Mouse (Mus musculus) CD4-positive, CD25-positive, alpha-beta regulatory T cell, adult 9 weeks (primary cell): Measurements from ENCODE around the gene Il2. TPM values are rescaled to one million over a fixed set of nuclear protein-coding genes. Genes with fewer than 3 reads are reported as not detected.

ENCODE experiments used
- polyA plus RNA-seq: library from polyadenylated mRNA; unstranded; fragments of 100-300 nt; shearing (Covaris generic); gene quantifications from one replicate; pipeline ENCODE4 v1.2.1, GENCODE M21; 2017

The Il2 gene
- 2.1 TPM for polyA plus RNA-seq

DNA sequence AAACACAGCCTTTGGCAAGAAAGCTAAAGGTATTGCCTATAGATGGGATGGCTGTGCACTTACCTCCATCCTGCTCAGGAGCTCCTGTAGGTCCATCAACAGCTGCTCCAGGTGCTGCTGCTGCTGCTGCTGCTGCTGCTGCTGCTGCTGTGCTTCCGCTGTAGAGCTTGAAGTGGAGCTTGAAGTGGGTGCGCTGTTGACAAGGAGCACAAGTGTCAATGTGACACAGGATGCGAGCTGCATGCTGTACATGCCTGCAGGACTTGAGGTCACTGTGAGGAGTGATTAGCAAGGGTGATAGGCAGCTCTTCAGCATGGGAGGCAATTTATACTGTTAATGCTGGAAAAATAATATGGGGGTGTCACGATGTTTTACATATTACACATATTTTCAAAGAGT, at the start of gene Il2:
TSS of gene Il2 (minus strand) at position 305 of the 400 bp plus-strand sequence.

Other genes with a start within 250 kb of the Il2 start
- gene Adad1, start 62.4 kb downstream of the Il2 start, polyA plus RNA-seq: not detected
- gene Il21, start 106.7 kb upstream of the Il2 start, polyA plus RNA-seq: 7.4 TPM
- 6.5 TPM for gene Bbs12, start 186.6 kb upstream of the Il2 start, polyA plus RNA-seq
- gene Cetn4, start 186.7 kb upstream of the Il2 start, polyA plus RNA-seq: 1.0 TPM
- gene Fgf2, start 222.4 kb upstream of the Il2 start, polyA plus RNA-seq: 3.3 TPM